Mouse (Mus musculus): Measurements from ENCODE around the gene Sox5. TPM values are rescaled to one million over a fixed set of nuclear protein-coding genes. Genes with fewer than 3 reads are reported as not detected.

The Sox5 gene
- polyA plus RNA-seq, 1 experiment: 2.5 TPM

GRCm38 (mm10) chr6:143838384-143839076 is 943.2 kb downstream of the Sox5 start:
- WGBS: 83% methylated on average over 9 of the region's 9 CpGs
- Histone ChIP-seq H3K4me3 (ENCODE audit: extremely low read depth, insufficient read depth, insufficient read length) (no peak overlapping the region), H3K36me3 (ENCODE audit: control insufficient read depth, insufficient read depth, low read length) (no peaks in the 10 kb centered on the region)

DNA sequence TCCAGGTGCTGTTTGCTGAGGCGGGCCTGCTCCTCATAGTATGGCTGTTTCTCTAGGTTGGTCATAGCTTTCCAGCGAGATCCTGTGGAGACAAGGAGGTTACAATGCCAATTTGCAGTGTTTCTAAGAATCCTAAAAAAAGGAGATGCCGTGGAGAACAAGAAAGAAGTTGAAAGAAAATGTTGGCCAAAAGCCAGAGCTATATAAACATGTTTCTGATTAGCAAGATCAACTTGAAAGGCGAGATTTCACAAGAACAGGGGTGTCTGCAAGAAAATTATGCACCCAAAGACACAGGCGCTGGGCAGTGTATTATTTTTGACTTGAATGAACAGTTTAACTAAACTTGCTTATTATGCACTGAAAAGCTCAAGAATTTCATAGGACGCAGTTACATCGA is 946.4 kb downstream of the Sox5 start:
- Histone ChIP-seq H3K27ac (ENCODE audit: insufficient read depth, low read length) (no peak overlapping the region), H3K27me3 (ENCODE audit: control insufficient read depth, insufficient read depth, low read length) (no peaks in the 10 kb centered on the region), H3K36me3 (ENCODE audit: control insufficient read depth, insufficient read depth, low read length) (no peaks in the 10 kb centered on the region), H3K4me3 (ENCODE audit: extremely low read depth, insufficient read depth, insufficient read length) (no peak overlapping the region), H3K4me1 (ENCODE audit: control insufficient read depth, insufficient read depth, insufficient read length) (no peaks in the 10 kb centered on the region)
- TF ChIP-seq CTCF (IDR thresholded peaks at IDR 0.05; ENCODE audit: extremely low read depth, insufficient read depth, insufficient read length, insufficient replicate concordance) (no peak), POLR2A (IDR thresholded peaks at IDR 0.05; ENCODE audit: low read depth, low read length) (no peak)
- WGBS: 88% methylated on average over 7 of the region's 7 CpGs
- DNase-seq (ENCODE audit: low read depth in 1 of 2, low spot score in 2 of 2): no peak

More at GRCm38 (mm10) chr6:143838384-143839076, 943.2 kb downstream of the Sox5 start:
- no peaks in the 10 kb centered on the region for H3K27me3 ChIP-seq (ENCODE audit: control insufficient read depth, insufficient read depth, low read length)
- H3K4me1 ChIP-seq (ENCODE audit: control insufficient read depth, insufficient read depth, insufficient read length): no peaks in the 10 kb centered on the region
- DNase-seq (ENCODE audit: low read depth in 1 of 2, low spot score in 2 of 2): no peak
- no peak overlapping the region for H3K27ac ChIP-seq (ENCODE audit: insufficient read depth, low read length)
- TF ChIP-seq POLR2A (IDR thresholded peaks at IDR 0.05; ENCODE audit: low read depth, low read length): no peak
- TF ChIP-seq CTCF (IDR thresholded peaks at IDR 0.05; ENCODE audit: extremely low read depth, insufficient read depth, insufficient read length, insufficient replicate concordance): no peak

DNA sequence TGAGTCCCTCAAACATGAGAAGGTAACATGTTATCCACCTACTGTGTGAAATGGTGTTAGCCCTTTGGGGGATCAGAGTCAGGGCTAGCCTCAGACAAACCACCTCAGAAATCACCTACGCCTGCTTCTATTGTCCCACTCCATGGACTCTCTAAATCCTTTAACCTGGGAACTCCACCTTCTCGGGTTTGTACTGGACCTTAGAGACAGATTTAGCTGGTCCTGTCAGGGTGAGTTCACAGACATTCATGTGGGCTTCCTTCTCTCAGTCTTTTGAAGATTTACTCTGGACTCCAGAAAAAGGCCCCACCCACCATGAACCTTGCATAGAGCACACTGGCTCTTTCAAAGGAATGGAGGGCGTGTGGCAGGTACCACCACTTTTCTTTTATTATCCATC is 947.8 kb downstream of the Sox5 start:
- DNase-seq (ENCODE audit: low read depth in 1 of 2, low spot score in 2 of 2): no peak
- H3K27me3 ChIP-seq (ENCODE audit: control insufficient read depth, insufficient read depth, low read length): no peaks in the 10 kb centered on the region
- no peaks in the 10 kb centered on the region for H3K36me3 ChIP-seq (ENCODE audit: control insufficient read depth, insufficient read depth, low read length)
- H3K4me1 ChIP-seq (ENCODE audit: control insufficient read depth, insufficient read depth, insufficient read length): no peaks in the 10 kb centered on the region
- no peak for TF ChIP-seq POLR2A (IDR thresholded peaks at IDR 0.05; ENCODE audit: low read depth, low read length)
- TF ChIP-seq CTCF (IDR thresholded peaks at IDR 0.05; ENCODE audit: extremely low read depth, insufficient read depth, insufficient read length, insufficient replicate concordance): no peak
- 89% methylated on average over 3 of the region's 3 CpGs for WGBS
- no peak overlapping the region for H3K4me3 ChIP-seq (ENCODE audit: extremely low read depth, insufficient read depth, insufficient read length)
- H3K27ac ChIP-seq (ENCODE audit: insufficient read depth, low read length): no peak overlapping the region

- TF ChIP-seq POLR2A (IDR thresholded peaks at IDR 0.05; ENCODE audit: low read depth, low read length) (no peak), CTCF (IDR thresholded peaks at IDR 0.05; ENCODE audit: extremely low read depth, insufficient read depth, insufficient read length, insufficient replicate concordance) (no peak)
- no peak overlapping the region for H3K27ac ChIP-seq (ENCODE audit: insufficient read depth, low read length)
- no peaks in the 10 kb centered on the region for H3K27me3 ChIP-seq (ENCODE audit: control insufficient read depth, insufficient read depth, low read length)
- WGBS: 85% methylated on average over 23 of the region's 23 CpGs
- DNase-seq (ENCODE audit: low read depth in 1 of 2, low spot score in 2 of 2): no peak
- no peak overlapping the region; the same call in 1 of the 2 replicates for H3K4me3 ChIP-seq (ENCODE audit: extremely low read depth, insufficient read depth, insufficient read length)
- no peaks in the 10 kb centered on the region for H3K36me3 ChIP-seq (ENCODE audit: control insufficient read depth, insufficient read depth, low read length)
- H3K4me1 ChIP-seq (ENCODE audit: control insufficient read depth, insufficient read depth, insufficient read length): no peaks in the 10 kb centered on the region
Observed at GRCm38 (mm10) chr6:143833182-143833558, 948.6 kb downstream of the Sox5 start.

DNA sequence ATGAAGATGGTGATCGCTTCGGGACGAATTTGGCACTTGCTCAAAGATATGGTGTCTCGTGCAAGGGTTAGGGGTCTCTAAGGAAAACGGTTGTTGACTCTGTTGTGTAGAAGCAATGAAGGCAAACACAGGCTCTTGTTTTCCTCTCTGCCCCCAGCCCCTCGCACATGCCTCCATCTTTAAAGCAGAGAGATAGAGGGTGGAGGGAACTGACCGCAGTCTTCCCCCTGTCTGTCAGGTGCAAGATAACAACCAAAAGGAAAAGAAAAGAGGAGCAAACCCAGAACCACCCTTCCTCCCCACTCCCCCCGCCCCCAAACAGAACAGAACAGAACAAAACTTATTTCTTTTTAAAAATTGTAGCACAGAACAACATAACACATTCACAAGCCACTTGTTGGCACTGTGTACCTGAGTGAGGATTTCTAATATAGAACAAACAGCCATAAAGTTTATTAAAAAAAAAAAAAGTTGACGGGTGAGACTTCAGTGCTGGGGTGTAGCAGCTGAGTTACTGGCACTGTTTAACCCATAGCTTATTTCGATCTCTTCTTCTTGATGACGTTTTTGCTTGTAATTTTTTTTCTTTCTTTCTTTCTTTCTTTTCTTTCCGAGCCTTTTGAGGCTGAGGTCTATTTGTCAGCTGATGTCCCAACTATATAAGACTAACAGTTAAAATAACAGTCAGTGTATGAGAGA is 949.1 kb downstream of the Sox5 start:
- Histone ChIP-seq H3K27ac (ENCODE audit: insufficient read depth, low read length) (no peak overlapping the region), H3K36me3 (ENCODE audit: control insufficient read depth, insufficient read depth, low read length) (no peaks in the 10 kb centered on the region), H3K27me3 (ENCODE audit: control insufficient read depth, insufficient read depth, low read length) (no peaks in the 10 kb centered on the region), H3K4me1 (ENCODE audit: control insufficient read depth, insufficient read depth, insufficient read length) (no peaks in the 10 kb centered on the region), H3K4me3 (ENCODE audit: extremely low read depth, insufficient read depth, insufficient read length) (no peak overlapping the region)
- TF ChIP-seq CTCF (IDR thresholded peaks at IDR 0.05; ENCODE audit: extremely low read depth, insufficient read depth, insufficient read length, insufficient replicate concordance) (no peak), POLR2A (IDR thresholded peaks at IDR 0.05; ENCODE audit: low read depth, low read length) (no peak)
- WGBS: 82% methylated on average over 12 of the region's 12 CpGs
- no peak for DNase-seq (ENCODE audit: low read depth in 1 of 2, low spot score in 2 of 2)

- no peak for DNase-seq (ENCODE audit: low read depth in 1 of 2, low spot score in 2 of 2)
- no peaks in the 10 kb centered on the region for H3K27me3 ChIP-seq (ENCODE audit: control insufficient read depth, insufficient read depth, low read length)
- H3K36me3 ChIP-seq (ENCODE audit: control insufficient read depth, insufficient read depth, low read length): no peaks in the 10 kb centered on the region
- H3K27ac ChIP-seq (ENCODE audit: insufficient read depth, low read length): no peak overlapping the region
- H3K4me1 ChIP-seq (ENCODE audit: control insufficient read depth, insufficient read depth, insufficient read length): no peaks in the 10 kb centered on the region
- 89% methylated on average over 4 of the region's 4 CpGs for WGBS
- no peak overlapping the region for H3K4me3 ChIP-seq (ENCODE audit: extremely low read depth, insufficient read depth, insufficient read length)
- TF ChIP-seq CTCF (IDR thresholded peaks at IDR 0.05; ENCODE audit: extremely low read depth, insufficient read depth, insufficient read length, insufficient replicate concordance) (no peak), POLR2A (IDR thresholded peaks at IDR 0.05; ENCODE audit: low read depth, low read length) (no peak)
Observed at GRCm38 (mm10) chr6:143831246-143831645, 950.5 kb downstream of the Sox5 start.

- no peak for TF ChIP-seq POLR2A (IDR thresholded peaks at IDR 0.05; ENCODE audit: low read depth, low read length)
- Histone ChIP-seq H3K4me3 (ENCODE audit: extremely low read depth, insufficient read depth, insufficient read length) (no peak overlapping the region), H3K27ac (ENCODE audit: insufficient read depth, low read length) (no peak overlapping the region), H3K4me1 (ENCODE audit: control insufficient read depth, insufficient read depth, insufficient read length) (no peaks in the 10 kb centered on the region), H3K27me3 (ENCODE audit: control insufficient read depth, insufficient read depth, low read length) (no peaks in the 10 kb centered on the region), H3K36me3 (ENCODE audit: control insufficient read depth, insufficient read depth, low read length) (no peaks in the 10 kb centered on the region)
- DNase-seq (ENCODE audit: low read depth in 1 of 2, low spot score in 2 of 2): no peak
- WGBS: 48% methylated on average over 2 of the region's 2 CpGs
Observed at GRCm38 (mm10) chr6:143830131-143830530, 951.6 kb downstream of the Sox5 start.

All from spleen, adult 2 months (tissue).